Mouse (Mus musculus) adrenal gland, postnatal 14 days (tissue): Measurements from ENCODE around the gene Tmem184c. TPM values are rescaled to one million over a fixed set of nuclear protein-coding genes. Genes with fewer than 3 reads are reported as not detected.
A peak's percentile ranks its signal among the peaks of the same experiment; 100 is the strongest.

ENCODE experiments used
- DNase-seq: peaks from one replicate; pipeline ENCODE4 v3.0.0; 2021; ENCODE audit warnings: mixed read lengths
- long read RNA-seq, 2 experiments: library from polyadenylated mRNA; stranded (forward); transcript quantifications; one replicate each; pipeline ENCODE4 v2.0.0; 2021
- total RNA-seq: library from RNA; stranded (reverse); gene quantifications from 2 replicates; pipeline ENCODE4 v1.2.3, GENCODE M21; 2021

The Tmem184c gene
- total RNA-seq, result 28.6 and 33.1 TPM in 2 replicates
- long read RNA-seq, experiment 1, transcript Tmem184c-201 (10 exons, 2,678 nt), result major isoform, 51 of 56 reads
- long read RNA-seq, experiment 1, partial matches to known transcripts, result 1 of 56 reads
- long read RNA-seq, experiment 1, other reads (novel, unspliced or antisense), result 4 of 56 reads
- long read RNA-seq, experiment 2, transcript Tmem184c-201 (10 exons, 2,678 nt), result major isoform, 33 of 36 reads
- long read RNA-seq, experiment 2, partial matches to known transcripts, result 1 of 36 reads
- long read RNA-seq, experiment 2, other reads (novel, unspliced or antisense), result 2 of 36 reads

GRCm38 (mm10) chr8:77610374-77610969 is at the start of gene Tmem184c:
Tmem184c (minus strand) TSS chr8:77610698.
- peak; percentile 98 for DNase-seq

DNA sequence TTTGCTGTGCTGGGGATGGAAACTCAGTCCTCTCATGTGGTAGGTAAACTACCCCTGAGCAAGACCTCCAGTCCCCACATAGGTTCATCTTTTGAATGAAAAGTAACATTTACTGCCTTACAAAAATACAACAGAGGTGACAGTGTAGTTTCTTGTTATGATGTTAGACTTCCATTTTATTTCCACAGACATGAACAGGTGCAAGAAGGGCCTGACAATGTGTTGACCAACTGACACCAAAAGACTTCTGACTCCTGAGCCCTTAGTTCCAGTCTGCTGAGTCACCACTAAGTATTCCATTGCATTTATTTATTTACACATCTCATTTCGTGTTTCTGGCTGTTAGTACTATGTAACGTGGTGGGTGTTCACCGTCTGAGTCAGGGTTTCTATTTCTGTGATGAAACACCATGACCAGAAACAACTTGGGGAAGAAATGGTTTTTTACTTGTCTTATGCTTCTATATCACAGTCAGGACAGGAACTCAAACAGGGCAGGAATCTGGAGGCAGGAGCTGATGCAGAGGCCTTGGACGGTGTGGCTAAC is 49.1 kb upstream of the Tmem184c start:
- no peak for DNase-seq

GRCm38 (mm10) chr8:77658356-77658755 is 47.9 kb upstream of the Tmem184c start:
- no peak for DNase-seq

DNA sequence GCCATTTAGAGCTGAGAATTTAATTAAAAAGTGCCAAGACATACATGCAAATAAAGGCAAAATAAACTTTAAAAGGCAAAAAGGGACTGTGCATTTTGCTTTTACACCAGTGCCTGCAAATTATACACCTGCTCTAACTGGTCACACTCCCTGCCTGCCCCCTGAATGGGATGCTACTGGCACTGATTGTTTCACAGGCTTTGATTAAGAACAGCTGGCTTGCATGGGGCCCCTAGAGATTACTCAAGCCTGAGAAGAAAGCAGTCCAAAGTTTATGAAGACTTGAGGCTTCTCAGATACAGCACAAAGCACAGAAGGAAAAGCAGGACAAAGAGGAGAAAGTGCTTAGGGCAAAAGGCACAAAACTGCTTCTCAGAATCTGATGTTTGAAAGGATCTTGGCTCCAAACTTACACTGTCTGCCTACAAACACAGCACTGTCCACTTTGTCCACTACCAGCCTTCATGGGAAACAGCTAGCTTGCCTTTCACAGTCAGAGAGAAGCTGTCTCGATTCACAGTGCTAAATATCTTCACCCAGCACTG is 40.2 kb upstream of the Tmem184c start:
- DNase-seq, result no peak

- DNase-seq, result no peak
Measured at GRCm38 (mm10) chr8:77640093-77640839, 29.8 kb upstream of the Tmem184c start.

- DNase-seq, result no peak
Measured at GRCm38 (mm10) chr8:77637593-77637992, 27.1 kb upstream of the Tmem184c start.

DNA sequence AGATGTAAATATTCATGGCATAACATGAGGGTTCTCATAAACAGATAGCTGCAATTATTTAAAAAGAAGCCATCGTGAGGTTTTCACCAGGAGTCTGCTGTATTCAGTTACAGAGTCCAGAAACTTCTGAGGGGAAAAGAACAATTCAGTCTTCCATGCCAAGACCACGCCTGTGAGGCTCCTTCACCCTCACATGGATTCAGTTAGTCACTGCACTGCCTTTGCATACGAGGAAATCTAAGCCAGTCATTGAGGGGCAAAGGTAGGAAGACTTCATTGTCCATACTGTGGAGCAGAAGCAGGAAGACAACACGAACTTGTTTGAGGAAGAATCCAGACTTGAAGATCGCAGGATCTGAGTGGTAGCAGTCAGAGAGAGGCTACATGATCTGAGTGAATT is 23.5 kb upstream of the Tmem184c start:
- DNase-seq, result no peak

- DNase-seq, result no peak
Measured at GRCm38 (mm10) chr8:77633211-77633610, 22.7 kb upstream of the Tmem184c start.

DNA sequence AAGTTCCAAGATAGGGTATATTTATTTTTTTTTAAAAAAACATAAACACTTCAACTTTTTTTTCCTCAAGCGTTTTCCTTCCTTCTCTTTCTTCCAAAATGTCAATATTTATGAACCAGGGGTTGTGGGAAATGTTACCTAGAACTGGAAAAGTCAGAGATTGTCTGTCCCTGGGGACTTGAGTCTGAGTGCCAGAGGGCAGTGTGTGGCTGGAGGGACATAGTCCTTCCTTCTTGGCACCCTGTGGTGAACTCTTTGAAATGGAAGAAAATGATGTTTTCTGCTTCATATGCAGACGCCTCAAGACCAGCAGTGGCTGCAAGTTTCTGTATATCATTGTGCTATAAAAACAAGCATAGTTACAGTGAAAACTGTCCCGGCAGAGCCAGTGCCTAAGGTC is 20.2 kb upstream of the Tmem184c start:
- peak; percentile 14 for DNase-seq

GRCm38 (mm10) chr8:77629858-77630537 is 19.5 kb upstream of the Tmem184c start:
- DNase-seq, result peak; percentile 90

DNA sequence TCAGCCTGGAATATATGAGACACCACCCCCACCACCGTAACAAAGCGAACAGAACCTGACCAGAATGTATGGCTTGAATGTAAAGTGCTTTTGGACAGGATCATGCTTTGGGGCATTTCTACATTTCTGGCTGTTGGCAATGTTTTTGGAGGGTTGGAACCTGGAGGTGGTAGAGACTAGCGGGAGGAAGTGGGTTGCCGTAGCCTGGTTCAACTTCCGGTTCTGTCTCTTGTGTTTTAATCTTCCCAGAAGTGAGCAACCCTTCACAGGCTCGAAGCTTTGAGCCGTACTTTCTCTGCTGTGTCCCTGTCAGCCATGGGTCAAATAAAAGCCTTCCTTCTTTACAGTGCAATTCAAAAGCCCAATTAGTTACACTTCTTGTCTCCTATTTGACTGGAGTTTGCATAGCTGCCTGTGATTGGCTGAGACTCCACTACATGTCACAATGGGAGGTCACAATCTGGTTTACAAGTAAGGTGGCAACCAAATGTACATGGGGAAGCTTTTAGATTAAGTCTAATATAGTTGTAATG is 13.2 kb upstream of the Tmem184c start:
- no peak for DNase-seq

GRCm38 (mm10) chr8:77617916-77618315 is 7.4 kb upstream of the Tmem184c start:
- DNase-seq, result peak; percentile 80

DNA sequence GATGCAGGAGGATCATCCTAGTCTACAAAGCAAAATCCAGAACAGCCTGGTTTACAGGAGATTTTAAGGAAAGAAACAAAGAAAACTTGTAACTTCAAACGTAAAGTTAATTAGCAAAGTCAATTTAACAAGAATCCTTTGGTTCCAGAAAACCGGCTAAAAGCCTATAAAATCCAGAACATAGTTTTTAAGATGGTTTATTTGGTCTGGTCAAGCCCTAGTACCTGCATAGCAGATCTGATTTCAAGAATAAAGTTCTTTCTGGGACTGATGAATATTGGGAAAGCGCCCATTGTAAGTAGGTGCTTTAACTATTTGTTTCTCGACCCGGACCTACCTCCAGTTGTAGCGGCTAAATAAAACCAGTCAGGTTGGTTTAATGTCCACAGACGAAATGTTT is 877 bp downstream of the Tmem184c start:
- no peak for DNase-seq

GRCm38 (mm10) chr8:77584174-77584573 is 26.3 kb downstream of the Tmem184c start:
- DNase-seq, result no peak

GRCm38 (mm10) chr8:77577674-77578073 is 32.8 kb downstream of the Tmem184c start:
- no peak for DNase-seq

GRCm38 (mm10) chr8:77574229-77574628 is 36.3 kb downstream of the Tmem184c start:
- no peak for DNase-seq

GRCm38 (mm10) chr8:77561441-77561840 is 49.1 kb downstream of the Tmem184c start:
- DNase-seq, result peak; percentile 34

GRCm38 (mm10) chr8:77552491-77552890 is 58.0 kb downstream of the Tmem184c start:
- DNase-seq, result no peak

DNA sequence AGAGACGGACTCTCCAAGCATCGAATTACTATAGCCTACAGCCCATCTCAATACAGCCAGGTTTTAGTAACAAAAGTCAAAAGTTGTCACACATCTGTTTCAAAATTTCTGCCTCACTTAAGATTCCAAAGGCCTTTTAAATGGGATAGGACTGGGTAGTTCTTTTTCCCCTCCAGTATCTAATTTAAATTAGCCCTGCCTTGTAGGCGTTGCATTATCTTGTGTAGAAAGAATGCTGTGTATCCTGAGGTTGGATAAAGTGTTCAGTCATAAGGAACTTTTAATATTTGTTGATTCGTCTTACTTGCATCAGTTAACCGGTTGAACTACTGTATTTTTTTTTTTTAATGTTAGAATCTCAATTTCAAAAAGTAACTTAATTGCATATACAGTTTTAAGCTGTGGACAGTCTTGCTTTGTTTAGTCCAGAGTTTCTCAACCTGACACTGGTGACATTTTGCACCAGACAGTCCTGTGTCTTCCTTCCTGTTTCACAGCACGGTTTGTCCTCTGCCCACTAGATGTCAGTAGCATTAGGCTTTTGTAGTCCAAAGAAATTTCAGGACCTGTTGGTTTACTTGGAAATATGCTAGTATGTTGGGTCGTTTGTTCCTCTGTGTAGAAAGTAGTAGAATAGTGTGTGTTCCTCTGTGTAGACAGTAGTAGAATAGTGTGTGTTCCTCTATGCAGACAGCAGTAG is 60.5 kb downstream of the Tmem184c start:
- DNase-seq, result peak; percentile 63

GRCm38 (mm10) chr8:77549121-77549706 is 61.3 kb downstream of the Tmem184c start, which contains the start of gene Prmt9:
Prmt9 (plus strand) TSS chr8:77549397.
- peak; percentile 97 for DNase-seq
